Mouse (Mus musculus) ES-E14 (cell line): ENCODE measurements around the gene Pola2.

ENCODE experiments used
- CHD2 ChIP-seq: IDR thresholded peaks from 2 replicates; pipeline ENCODE4 v1.6.1; 2014; ENCODE audit warnings: mild to moderate bottlenecking, low read depth, low read length, inconsistent platforms
- HCFC1 ChIP-seq: IDR thresholded peaks from 2 replicates; pipeline ENCODE4 v1.6.1; 2012; ENCODE audit warnings: low read length, inconsistent platforms, borderline replicate concordance; ENCODE audit not compliant: insufficient read depth
- MAFK ChIP-seq: IDR thresholded peaks from 2 replicates; pipeline ENCODE4 v1.6.1; 2014; ENCODE audit warnings: mild to moderate bottlenecking, low read depth, low read length, inconsistent platforms; ENCODE audit not compliant: insufficient read depth
- ZC3H11A ChIP-seq: IDR thresholded peaks from 2 replicates; pipeline ENCODE4 v1.6.1; 2012; ENCODE audit warnings: low read depth, mild to moderate bottlenecking, inconsistent platforms, low read length, borderline replicate concordance
- ZNF384 ChIP-seq: IDR thresholded peaks from 2 replicates; pipeline ENCODE4 v1.6.1; 2012; ENCODE audit warnings: low read depth, low read length, inconsistent platforms

- TF ChIP-seq HCFC1 (no peak), ZNF384 (no peak), ZC3H11A (no peak), MAFK (no peak), CHD2 (no peak)
Measured at GRCm38 (mm10) chr19:5938516-5938915, 25.5 kb downstream of the Pola2 start.
